Mouse (Mus musculus): Measurements from ENCODE around the gene Igf1. TPM values are rescaled to one million over a fixed set of nuclear protein-coding genes. Genes with fewer than 3 reads are reported as not detected.

Igf1 gene
- polyA plus RNA-seq, 1 experiment, result 21.7 TPM

DNA sequence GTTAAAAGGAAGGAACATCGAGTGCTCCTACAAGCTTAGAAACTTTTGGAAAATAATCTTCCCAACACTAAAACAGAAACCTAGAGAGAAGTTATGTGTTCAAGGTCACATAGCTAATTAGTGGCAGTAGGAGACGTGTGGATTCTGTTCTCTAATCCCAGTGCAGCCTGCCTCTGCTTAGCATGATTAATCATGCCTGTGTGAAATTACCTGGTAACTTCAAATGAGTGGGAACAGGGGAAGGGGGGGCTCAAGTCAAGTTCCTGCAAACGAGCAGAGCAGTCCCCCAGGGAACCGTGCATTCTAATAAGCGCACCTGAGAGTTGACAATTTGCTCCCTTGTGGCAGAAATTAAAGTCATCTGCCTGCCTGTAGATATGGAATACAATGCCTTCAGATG lies 14.8 kb downstream of the Igf1 start:
- 69% methylated on average over 5 of the region's 5 CpGs for WGBS
- no peak overlapping the region for H3K27ac ChIP-seq (ENCODE audit: control insufficient read depth, insufficient read depth, low read depth, low read length, poor library complexity)

DNA sequence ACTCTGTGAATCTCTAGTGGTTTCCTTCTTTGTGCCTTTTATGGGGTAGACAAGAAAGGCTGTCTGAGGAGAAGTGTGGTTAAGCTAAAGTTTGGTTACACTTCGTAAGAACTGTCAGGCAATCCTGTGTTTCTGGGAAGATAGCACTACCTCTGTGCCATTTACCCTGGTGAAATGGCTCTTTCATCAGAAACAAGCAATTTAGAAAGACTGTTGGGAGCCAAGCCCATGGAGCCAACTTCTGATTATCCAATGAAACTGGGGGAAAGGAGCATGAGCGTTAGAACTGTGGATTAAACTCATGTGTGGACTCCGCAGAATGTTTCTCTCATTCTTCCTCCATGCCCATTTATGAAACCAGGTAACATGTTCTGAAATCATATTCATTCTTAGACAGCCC lies 15.5 kb downstream of the Igf1 start:
- Histone ChIP-seq H3K4me1 (ENCODE audit: control insufficient read depth, insufficient read depth, low read length) (no peaks in the 10 kb centered on the region), H3K4me3 (replicated peaks; ENCODE audit: control insufficient read depth, low read depth, low read length) (no peak overlapping the region), H3K27ac (ENCODE audit: control insufficient read depth, insufficient read depth, low read depth, low read length, poor library complexity) (no peak overlapping the region)
- 86% methylated on average over 3 of the region's 3 CpGs for WGBS
- TF ChIP-seq POLR2A (IDR thresholded peaks at IDR 0.05; ENCODE audit: borderline replicate concordance, control insufficient read depth, low read depth, low read length), result no peak
- no peak for TF ChIP-seq CTCF (IDR thresholded peaks at IDR 0.05; ENCODE audit: control insufficient read depth, insufficient read depth, low read length)

More for the DNA sequence above, 14.8 kb downstream of the Igf1 start:
- no peak overlapping the region for H3K4me3 ChIP-seq (replicated peaks; ENCODE audit: control insufficient read depth, low read depth, low read length)
- no peaks in the 10 kb centered on the region for H3K4me1 ChIP-seq (ENCODE audit: control insufficient read depth, insufficient read depth, low read length)
- no peak for TF ChIP-seq CTCF (IDR thresholded peaks at IDR 0.05; ENCODE audit: control insufficient read depth, insufficient read depth, low read length)
- no peak for TF ChIP-seq POLR2A (IDR thresholded peaks at IDR 0.05; ENCODE audit: borderline replicate concordance, control insufficient read depth, low read depth, low read length)

DNA sequence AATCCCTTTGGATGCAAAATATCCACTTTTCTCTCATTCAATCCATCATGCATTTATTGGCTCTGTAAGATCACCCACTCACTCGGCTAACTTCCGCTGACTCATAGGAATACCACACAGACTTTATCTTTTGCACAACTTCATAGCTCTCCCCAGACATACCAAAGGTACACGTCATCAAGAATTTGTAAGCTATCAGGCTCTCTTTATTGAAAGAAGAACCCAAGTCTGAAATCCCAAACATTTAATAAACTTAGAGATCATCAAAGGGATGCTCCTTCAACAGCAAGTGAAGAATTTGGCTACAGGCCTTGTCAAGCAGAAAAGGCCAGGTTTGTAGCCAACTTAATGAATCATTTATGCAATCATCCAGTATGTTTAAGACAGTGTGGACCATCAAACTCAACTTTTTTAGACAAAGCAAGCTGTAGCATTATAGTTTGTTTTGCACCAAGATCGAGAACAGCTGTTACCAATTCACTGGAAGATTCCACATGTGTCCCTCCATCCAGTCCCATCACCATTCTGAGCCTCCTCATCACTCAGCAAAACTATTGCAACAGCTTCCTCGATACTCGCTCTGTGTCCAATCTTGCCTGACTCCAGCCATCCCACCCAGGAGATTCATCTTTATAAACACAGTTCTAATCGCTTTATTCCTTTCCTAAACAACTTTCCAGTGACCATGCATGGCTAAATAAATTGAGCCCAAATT lies 22.2 kb downstream of the Igf1 start:
- Histone ChIP-seq H3K27ac (ENCODE audit: control insufficient read depth, insufficient read depth, low read depth, low read length, poor library complexity) (no peak overlapping the region), H3K4me1 (ENCODE audit: control insufficient read depth, insufficient read depth, low read length) (no peaks in the 10 kb centered on the region), H3K4me3 (replicated peaks; ENCODE audit: control insufficient read depth, low read depth, low read length) (no peak overlapping the region)
- 78% methylated on average over 7 of the region's 7 CpGs for WGBS
- no peak for TF ChIP-seq CTCF (IDR thresholded peaks at IDR 0.05; ENCODE audit: control insufficient read depth, insufficient read depth, low read length)
- no peak for TF ChIP-seq POLR2A (IDR thresholded peaks at IDR 0.05; ENCODE audit: borderline replicate concordance, control insufficient read depth, low read depth, low read length)

DNA sequence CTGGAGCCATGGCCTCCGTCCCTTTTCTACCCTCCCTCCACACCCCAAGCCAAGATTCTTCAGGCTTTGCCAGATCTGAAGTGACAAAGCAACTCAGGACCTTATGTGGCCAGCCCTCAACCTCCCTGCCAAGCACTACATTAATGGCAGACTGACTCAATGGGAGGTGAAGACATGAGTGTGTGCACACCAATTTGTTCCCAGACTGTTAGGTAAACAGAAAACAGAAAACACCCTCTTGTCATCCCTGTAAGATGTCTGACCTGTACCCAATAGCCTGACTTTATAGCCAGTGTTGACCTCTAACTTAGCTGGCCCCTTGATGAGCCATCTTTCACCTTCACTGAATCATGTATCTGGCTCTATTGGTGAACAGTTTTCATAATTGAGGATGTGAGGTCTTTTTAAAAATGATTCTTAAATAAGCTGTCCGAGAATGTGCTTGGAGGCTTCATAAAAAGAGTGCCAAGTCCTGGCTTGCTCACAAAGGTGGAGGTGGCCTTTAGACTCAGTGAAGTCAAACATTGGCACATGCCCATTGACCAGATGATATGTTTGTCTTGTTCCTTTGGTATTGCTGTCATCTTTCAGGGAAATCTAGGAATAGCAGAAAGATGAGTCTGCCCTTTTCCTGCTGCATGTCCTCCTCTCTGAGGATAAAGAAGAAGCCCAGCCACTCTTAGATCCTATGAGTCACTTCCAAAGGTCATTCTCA lies 27.4 kb downstream of the Igf1 start:
- H3K4me3 ChIP-seq (replicated peaks; ENCODE audit: control insufficient read depth, low read depth, low read length), result no peak overlapping the region
- H3K4me1 ChIP-seq (ENCODE audit: control insufficient read depth, insufficient read depth, low read length), result no peaks in the 10 kb centered on the region
- WGBS, result 74% methylated on average over 2 of the region's 2 CpGs
- no peak for TF ChIP-seq CTCF (IDR thresholded peaks at IDR 0.05; ENCODE audit: control insufficient read depth, insufficient read depth, low read length)
- TF ChIP-seq POLR2A (IDR thresholded peaks at IDR 0.05; ENCODE audit: borderline replicate concordance, control insufficient read depth, low read depth, low read length), result no peak
- H3K27ac ChIP-seq (ENCODE audit: control insufficient read depth, insufficient read depth, low read depth, low read length, poor library complexity), result no peak overlapping the region

DNA sequence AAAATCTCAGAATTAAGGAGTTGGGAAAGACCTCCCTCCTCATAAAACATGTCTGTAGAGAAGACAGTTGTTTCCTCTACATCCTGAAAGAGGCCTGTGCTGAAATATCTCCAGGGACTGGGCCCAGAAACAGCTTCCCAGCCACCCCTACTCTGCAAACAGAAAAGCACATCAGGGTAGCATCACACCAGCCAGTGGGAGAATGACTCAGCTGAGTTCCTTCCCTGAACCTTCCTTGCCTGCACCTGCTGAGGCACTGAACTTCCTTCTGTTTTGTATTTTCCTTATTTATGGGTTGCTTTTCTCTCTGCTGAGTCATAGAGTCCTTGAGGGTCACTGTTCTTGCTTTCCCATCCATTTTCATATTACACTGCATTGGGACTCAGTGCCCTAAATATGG lies 31.8 kb downstream of the Igf1 start:
- TF ChIP-seq CTCF (IDR thresholded peaks at IDR 0.05; ENCODE audit: control insufficient read depth, insufficient read depth, low read length) (no peak), POLR2A (IDR thresholded peaks at IDR 0.05; ENCODE audit: borderline replicate concordance, control insufficient read depth, low read depth, low read length) (no peak)
- Histone ChIP-seq H3K4me3 (replicated peaks; ENCODE audit: control insufficient read depth, low read depth, low read length) (no peak overlapping the region), H3K27ac (ENCODE audit: control insufficient read depth, insufficient read depth, low read depth, low read length, poor library complexity) (no peak overlapping the region), H3K4me1 (ENCODE audit: control insufficient read depth, insufficient read depth, low read length) (no peaks in the 10 kb centered on the region)

DNA sequence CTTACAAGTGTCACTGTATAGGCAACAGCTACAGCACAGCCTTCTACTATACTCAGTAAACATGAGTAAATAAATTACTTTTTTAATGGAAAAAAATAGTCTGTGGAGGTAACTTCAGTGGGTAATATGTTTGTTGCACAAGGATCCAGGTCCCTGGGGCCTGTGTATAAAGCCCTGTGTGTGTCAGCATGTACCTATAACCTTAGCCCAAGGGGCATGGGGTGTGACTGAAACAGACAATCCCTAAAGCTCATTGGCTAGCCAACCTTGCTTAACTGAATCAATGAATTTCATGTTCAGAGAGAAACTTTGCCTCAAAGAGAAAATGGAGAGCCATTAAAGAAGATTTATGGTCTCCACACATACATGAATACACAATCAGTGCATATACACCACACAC lies 34.2 kb downstream of the Igf1 start:
- TF ChIP-seq POLR2A (IDR thresholded peaks at IDR 0.05; ENCODE audit: borderline replicate concordance, control insufficient read depth, low read depth, low read length) (no peak), CTCF (IDR thresholded peaks at IDR 0.05; ENCODE audit: control insufficient read depth, insufficient read depth, low read length) (no peak)
- no peak overlapping the region for H3K27ac ChIP-seq (ENCODE audit: control insufficient read depth, insufficient read depth, low read depth, low read length, poor library complexity)
- H3K4me1 ChIP-seq (ENCODE audit: control insufficient read depth, insufficient read depth, low read length), result no peaks in the 10 kb centered on the region
- no peak overlapping the region for H3K4me3 ChIP-seq (replicated peaks; ENCODE audit: control insufficient read depth, low read depth, low read length)

DNA sequence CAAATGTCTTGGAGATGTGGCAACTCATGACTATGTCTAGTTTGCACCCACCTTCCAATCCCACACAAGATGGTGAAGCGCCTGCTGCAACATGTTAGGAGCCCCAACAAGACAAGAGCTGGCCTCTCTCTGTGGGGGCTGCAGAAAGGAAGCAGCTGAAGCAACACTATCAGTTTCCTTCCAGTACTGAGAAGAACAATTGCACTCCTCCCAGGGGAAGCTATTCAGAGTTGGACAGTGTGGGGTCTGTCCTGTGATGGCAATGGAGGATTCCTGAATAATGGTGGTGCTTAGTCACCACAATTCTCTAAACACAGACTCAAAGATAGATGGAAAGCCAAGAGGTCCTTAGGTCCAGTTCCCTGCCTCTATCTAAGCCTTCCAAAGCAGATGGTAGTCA lies 35.2 kb downstream of the Igf1 start:
- WGBS, result 70% methylated on average over 1 of the region's 1 CpGs
- TF ChIP-seq CTCF (IDR thresholded peaks at IDR 0.05; ENCODE audit: control insufficient read depth, insufficient read depth, low read length) (no peak), POLR2A (IDR thresholded peaks at IDR 0.05; ENCODE audit: borderline replicate concordance, control insufficient read depth, low read depth, low read length) (no peak)
- Histone ChIP-seq H3K4me3 (replicated peaks; ENCODE audit: control insufficient read depth, low read depth, low read length) (no peak overlapping the region), H3K27ac (ENCODE audit: control insufficient read depth, insufficient read depth, low read depth, low read length, poor library complexity) (no peak overlapping the region), H3K4me1 (ENCODE audit: control insufficient read depth, insufficient read depth, low read length) (no peaks in the 10 kb centered on the region)

DNA sequence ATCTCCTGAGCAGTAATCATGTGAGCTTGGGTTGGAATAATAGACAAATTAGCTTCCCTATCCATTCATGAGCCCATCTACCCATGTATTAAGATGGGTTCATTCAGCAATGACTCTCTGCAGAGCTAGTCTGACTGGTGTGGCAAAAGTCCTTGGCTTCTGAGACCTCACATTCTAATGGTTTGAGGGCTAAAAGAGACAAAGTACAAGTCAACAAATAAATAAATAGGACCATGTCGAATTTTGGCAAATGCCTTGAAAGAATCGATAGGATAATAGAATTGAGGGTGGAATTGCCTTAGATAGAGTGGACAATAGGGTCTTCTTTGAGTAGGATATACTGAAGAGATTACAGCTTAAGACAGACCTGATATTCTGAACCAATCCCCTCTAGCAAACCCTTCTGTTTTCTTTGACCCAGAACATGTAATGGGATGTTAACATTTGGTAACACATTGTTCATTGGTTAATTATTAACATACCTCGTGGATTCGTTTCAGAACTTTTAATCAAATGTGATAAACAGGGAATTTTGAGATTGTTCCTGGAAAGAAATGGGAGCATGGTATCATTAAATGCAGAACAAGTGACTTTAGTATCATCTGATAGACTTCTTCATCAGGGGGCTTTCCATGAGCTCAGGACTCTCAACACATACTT lies 36.5 kb downstream of the Igf1 start:
- TF ChIP-seq CTCF (IDR thresholded peaks at IDR 0.05; ENCODE audit: control insufficient read depth, insufficient read depth, low read length) (no peak), POLR2A (IDR thresholded peaks at IDR 0.05; ENCODE audit: borderline replicate concordance, control insufficient read depth, low read depth, low read length) (no peak)
- Histone ChIP-seq H3K4me1 (ENCODE audit: control insufficient read depth, insufficient read depth, low read length) (no peaks in the 10 kb centered on the region), H3K27ac (ENCODE audit: control insufficient read depth, insufficient read depth, low read depth, low read length, poor library complexity) (no peak overlapping the region), H3K4me3 (replicated peaks; ENCODE audit: control insufficient read depth, low read depth, low read length) (no peak overlapping the region)
- WGBS, result 76% methylated on average over 4 of the region's 4 CpGs
